Mouse (Mus musculus) layer of hippocampus, adult 9-11 months (tissue): ENCODE results near the gene Dusp2.

Experiments
- DNase-seq: peaks from one replicate; pipeline ENCODE4 v3.0.0; 2022

The Dusp2 gene

DNA sequence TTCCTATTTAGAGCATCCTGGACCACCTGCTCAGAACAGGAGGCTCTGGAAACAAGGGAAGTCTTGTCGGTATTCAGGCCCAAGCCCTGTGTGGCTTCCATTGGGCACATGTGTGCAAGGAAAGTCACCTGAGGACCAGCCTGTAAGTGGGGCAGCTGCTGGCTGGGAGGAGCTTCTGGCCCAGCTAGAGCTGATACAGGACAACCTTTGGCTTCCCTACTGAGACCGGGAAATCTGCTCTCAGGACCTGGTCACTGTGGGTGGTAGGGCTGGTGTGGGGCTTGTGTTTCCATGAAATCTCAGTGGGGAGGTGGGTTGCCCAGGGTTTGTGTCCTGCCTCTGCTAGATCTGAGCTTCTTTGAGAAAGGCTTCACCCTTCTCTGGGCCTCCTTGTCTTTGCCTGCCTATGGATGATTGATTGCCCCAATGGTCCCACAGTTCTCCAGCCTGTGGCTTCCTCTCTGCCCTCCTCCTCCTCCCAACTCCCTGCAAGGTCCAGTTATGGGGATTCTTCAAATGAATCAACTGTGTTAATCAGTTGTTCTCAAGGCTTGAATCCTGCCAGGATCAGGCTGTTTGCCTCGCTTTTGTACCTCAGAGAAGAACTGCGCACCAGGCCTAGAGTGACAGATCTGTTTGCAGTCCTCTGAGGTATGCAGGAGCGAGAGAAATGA lies 33.9 kb downstream of the Dusp2 start:
- DNase-seq = no peak

DNA sequence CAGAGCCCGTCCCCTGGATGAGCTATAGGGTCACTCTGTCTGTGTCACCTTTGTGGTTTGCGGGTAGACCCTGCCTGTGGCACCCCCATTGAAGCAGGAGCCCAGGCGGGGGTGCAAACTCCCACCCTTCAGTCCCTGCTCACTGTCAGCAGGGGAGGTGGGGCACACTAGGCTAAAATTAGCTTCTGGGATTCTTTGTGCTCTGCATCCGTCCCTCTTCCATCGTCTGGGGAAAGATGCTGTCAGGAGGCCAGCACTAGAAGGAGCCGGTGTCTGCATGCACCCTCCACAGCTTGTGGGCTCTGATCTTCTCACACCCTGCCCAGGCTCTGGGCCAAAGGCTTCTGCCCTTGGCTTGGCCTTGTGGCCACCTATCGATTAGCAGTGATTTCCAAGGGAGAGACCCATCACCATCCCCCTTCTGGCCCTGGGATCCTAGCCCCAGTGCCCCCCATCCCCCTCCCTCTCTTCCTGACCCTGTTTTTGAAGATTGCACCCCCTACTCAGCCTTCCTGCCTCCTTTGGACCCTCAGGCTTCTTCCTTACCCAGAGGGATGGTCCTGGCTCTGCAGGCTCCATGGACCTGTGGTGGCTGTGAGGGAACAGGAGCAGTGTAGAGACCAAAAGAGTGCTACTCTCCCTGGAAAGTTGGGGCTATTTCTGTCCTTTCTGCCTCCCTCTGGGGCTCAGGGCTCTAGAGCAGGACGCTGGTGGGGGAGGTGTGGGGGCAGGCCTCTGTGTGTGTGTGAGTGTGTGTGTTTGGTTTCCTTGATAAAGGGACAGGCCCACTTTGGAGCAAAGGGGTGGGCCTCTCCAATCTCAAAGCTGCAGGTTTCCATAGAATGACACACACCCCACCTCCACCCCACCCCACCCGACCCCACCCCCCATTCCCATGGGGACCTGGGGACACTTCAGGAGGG lies 34.9 kb downstream of the Dusp2 start:
- no peak for DNase-seq

DNA sequence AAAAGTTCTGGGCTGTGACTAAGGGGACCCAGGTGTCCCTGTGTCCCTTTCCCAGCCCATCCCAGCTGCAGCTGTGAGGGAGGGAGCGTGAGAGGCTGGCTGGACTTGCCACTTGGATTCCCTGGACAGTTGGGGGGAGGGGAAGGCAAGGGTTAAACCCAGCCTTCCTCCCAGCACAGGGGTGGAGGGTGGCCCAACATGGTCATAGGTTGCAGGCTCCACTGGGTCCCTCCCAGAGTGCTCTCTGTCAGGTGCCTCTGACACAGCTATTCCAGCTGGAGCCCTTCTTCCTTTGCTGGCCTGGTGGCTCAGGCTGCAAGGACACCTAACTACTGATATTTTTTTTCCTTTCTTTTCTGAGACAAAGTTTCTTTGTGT lies 35.5 kb downstream of the Dusp2 start:
- no peak for DNase-seq

DNA sequence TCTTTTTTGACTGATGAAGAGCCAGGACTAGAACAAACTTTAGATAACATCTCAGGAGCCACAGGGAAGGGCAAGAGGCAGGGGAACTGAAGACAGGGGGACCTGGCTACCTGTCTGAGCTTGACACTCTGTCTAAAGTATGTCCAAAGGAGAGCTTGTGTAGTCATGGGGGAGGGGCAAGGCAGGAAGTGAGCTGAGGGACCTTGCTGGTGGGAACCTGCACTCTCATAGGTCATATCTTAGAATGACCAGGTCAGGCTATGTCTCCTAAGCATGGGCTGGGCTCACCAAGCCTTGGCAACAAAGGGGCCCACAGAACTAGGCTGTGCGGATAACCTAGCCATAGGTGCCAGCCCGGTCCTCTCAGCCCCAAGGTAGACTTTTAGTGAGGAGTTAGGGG lies 36.1 kb downstream of the Dusp2 start:
- DNase-seq = no peak

DNA sequence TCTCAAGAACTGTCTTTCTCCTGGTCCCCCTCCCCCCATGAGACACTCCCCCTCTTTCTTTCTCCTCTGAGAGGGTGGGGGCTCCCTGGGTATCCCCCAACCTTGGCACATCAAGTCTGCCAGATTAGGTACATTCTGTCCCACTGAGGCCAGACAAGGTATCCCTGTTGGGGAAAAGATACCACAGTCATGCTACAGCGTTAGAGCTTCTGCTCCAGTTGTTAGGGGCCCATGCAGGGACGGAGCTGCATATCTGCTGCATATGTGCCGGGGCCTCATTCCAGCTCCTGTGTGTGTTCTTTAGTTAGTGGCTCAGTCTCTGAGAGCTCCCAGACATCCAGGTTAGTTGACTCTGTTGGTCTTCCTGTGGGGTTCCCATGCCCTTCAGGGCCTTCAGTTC lies 38.2 kb downstream of the Dusp2 start:
- DNase-seq = no peak

DNA sequence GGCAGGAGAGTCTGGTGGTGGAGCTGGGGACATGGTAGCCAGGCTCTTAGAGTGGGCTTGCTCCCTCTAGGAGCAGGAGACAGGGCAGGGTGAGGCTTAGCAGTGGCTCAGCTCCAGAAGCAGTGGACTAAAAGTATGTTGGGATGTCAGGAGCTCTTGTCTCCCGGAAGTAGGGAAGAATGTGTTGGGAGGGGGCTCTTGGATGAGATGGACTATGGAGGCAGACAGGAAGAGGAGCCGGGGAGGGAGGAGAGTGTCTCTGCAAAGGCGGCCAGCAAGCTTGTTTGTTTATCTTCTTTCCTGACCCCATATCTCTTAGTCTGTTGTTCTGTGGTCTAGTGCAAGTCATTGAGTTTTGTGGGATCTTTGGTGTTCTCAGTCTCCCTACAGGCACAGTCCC lies 39.1 kb downstream of the Dusp2 start:
- DNase-seq = no peak

DNA sequence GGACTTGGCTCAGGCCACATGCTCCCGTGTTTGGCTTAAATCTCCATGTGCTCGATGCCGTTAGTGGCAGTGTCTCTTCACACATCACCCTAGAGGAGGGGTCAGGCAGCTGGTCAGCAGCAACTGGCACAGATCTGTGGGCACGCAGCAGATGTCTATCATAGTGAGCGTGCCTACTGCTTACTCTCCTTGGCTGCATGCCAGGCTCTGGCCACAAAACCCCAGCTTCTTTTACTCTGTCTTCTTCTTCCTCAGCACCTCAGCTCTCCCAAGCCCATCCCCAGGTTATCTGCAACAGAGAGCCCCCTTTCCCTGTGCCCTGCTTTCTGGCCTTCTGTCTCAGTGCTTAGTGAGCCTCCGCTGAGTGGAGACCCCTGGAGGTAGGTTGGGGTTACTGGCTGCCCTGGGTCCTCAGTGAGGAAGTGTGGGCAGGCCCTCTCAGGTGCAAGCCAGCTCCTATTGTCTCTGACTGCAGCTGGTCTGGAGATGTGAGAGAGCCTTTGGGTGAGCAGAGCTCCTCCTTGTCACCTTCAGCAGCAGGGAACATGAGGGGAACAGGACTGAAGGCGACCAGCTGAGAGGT lies 39.9 kb downstream of the Dusp2 start:
- no peak for DNase-seq

DNA sequence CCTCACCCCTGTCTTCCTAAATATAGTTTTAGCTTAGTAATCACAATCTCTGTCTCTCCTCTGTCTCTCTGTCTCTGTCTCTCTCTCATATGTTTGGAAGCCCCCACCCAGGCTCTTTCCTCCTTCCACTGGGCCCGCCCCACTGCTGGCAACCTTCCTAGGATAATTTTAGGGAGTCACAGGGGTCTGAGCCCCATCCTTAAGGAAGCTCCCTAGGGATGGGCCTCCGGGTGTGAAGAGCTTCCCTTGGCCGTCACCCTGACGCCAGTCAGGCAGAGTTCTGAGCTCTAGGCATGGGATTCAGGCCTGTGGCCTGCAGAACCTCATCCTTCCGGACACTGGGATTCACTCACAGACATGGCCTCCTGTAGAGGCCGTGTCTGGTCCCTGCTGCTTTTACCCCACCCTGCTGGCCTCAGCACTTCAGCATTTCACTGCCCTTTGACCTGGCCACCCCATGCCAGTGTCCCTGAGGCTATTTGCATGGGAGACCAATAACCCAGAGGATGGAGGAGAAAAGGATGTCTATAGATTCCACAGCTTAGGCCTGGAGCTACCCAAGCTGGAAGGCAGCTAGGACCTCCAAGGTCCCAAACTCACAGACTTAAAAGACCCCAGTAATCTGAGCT lies 40.6 kb downstream of the Dusp2 start:
- DNase-seq = no peak

DNA sequence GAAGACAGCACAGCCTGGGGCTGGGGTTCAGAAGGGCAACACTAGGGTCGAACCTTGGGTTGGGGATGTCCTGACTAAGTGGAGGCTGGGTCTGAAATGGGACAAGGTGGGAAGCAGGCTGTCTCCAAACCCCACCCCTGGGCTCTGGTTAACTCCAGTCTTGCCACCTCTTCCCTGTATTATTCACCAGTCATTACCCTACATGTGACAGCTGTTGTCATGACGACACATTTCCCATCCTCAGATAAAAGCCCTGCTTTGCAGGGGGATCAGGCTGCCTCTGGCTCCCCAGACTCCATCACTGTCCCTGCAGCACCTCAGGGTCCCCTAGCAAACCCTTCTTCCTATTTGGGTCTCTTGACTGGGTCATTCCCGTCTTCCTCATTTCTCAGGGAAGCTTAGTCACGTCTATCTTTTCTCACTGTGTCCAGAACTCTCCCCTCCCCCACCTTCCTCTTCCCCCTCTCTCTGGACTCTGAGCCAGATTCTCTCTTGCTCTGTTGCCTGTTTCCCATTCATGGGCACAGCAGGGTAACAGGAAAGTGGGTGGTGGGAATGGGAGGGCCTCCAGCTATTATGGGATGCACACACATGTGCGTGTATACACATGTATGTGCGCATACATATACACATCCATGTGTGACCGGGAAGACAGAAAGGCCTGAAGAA lies 42.1 kb downstream of the Dusp2 start:
- DNase-seq = peak; percentile 10

DNA sequence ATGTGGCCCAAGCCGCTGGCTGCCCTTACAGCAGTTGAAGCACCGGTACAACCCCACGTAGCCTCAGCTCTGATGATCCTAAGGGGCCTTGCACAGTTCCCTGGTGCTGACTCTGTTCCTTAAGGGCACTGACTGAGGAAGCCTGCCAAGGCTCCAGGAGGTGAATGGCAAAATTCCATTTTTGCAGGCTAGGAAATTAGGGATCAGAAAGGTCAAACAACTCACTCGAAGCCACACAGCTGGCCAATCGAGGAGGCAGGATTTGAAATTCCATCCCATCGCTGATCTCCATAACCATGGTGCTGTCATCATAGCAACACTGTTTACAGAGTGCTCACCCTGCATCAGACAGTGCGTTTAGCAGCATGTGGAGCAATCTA lies 42.6 kb downstream of the Dusp2 start:
- DNase-seq = no peak

DNA sequence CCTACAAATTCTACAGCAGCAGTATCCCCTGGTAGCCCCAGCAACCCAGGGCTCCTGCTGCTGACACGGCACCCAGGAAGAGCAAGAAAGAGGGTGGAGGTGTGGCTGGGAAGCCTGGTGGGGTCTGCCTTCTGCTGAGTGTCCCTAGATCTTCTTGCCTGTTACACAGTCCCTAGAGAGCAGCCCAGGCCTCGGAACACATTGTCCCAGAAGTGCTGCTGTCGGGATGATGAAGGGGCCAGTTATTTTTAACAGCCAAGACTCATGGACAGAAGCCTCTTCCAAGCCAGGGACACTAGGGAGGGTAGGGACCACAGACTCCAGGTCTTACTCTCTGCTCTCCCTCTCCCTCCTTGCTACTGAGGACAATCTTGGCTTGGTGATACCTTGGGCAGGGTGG lies 43.3 kb downstream of the Dusp2 start:
- no peak for DNase-seq

DNA sequence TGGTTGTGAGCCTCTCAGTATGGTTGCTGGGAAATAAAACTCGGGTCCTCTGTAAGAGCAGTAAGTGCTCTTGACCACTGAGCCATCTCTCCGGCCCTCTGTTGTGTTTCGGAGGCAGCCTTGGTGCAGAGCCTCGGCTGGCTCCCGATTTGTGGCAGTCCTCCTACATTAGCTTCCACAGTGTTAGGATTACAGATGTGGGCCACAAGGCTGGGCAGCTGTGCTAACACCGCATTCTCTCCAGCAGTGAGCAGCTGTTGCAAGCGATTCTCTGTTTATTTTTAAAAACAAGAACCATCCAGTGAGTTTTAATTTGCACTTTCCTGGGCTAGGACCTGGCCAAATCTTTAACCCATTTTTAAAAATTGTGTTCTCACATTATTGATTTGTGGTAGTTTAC lies 47.9 kb downstream of the Dusp2 start:
- DNase-seq = no peak

DNA sequence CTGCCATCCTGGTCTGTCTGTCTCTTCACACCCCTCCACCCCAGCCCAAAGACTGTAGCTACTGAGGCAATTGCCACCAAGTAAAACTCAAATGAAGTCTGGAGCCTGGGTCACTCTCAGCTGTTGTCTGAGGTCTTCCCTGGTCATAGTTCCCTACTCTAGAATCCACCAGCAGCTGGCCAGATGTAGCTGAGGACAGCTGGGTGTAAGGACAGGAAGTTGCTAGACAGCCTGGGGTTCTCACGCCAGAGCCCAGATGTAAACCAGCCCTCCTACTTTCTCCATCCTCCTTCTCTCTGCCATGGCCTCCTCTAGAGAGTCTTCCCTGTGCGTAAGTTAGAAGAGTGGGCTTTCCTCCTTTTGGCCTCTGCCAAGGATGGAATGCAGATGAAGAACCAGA lies 51.6 kb downstream of the Dusp2 start:
- no peak for DNase-seq
